Mouse (Mus musculus): ENCODE data around the gene N4bp3. TPM values are rescaled to one million over a fixed set of nuclear protein-coding genes. Genes with fewer than 3 reads are reported as not detected.
"Not testable (repeated sequence)": the region's sequence is repeated elsewhere in the genome, so short reads cannot be mapped to it uniquely, and the experiment has no call there.

N4bp3 gene
- total RNA-seq (2021): 16.2 and 18.8 TPM in 2 replicates
- long read RNA-seq, experiment 1, transcript N4bp3-201 (5 exons, 2,367 nt): major isoform, 37 of 45 reads
- long read RNA-seq, experiment 1, partial matches to known transcripts: 2 of 45 reads
- long read RNA-seq, experiment 1, other reads (novel, unspliced or antisense): 6 of 45 reads
- long read RNA-seq, experiment 2, transcript N4bp3-201 (5 exons, 2,367 nt): major isoform, 19 of 25 reads
- long read RNA-seq, experiment 2, partial matches to known transcripts: 3 of 25 reads
- long read RNA-seq, experiment 2, other reads (novel, unspliced or antisense): 3 of 25 reads

DNA sequence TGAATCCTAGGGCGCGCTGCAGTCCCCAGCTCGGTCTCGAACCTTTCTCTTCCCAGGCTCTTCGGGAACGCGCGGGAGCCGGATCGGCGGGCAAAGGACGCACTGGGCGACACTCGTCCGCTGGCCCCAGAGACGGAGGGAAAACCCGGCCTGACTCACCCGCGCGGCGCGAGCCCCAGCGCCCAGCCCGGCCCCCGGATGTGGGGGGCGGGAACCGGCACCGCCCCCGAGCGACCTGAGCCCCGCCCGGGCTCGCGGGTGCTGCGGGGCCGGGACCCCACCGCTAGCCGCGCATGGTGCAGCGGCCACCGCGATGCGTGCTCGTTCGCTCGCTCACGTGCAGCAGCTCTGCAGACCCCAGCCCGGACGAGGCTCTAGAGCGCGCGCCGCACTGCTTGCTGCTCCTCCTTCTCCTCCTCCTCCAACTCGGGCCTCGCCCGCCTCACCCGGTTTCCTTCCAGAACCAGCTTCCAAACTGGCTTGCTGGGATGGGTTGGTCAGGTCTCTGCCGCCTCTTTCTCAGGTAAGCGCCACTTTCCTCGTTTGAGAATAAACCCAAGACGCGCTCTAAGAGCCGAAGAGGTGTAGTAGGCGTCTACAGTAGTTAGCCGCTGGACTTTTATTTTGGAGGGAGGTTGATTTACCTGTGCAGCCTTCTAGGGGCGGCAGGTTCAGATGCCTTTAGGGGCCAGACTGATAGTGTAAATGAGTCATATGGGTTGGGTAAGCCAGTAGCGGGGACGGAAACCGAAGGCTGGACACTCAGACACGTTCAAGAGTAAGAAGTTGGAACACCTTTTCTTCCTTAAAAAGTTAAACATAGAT, at the start of gene N4bp3, which contains the start of gene D930048N14Rik:
N4bp3 (minus strand) TSS at position 152 of the 825 bp plus-strand sequence.
D930048N14Rik (plus strand) TSS at position 264 of the 825 bp plus-strand sequence.
- peak; percentile 93 for DNase-seq

DNA sequence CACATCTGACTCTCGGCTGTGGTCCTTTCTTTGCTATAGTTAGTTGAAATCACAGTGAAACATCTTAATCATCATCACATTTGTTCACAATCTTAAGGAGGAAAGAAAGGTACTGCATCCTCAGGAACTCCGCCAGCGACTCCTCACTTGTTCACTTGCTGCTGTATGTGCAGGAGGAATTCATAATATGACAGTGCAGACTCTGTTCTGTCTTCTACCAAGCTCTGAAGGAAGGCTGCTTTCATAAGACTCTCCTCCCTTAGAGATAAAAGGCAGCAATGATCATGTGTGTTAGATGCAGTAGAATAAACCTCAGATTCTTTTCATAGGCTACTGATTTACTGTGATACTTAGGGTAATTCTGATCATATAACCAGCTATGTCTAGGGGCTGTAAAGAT, 44.3 kb upstream of the N4bp3 start:
- no peak for DNase-seq

DNA sequence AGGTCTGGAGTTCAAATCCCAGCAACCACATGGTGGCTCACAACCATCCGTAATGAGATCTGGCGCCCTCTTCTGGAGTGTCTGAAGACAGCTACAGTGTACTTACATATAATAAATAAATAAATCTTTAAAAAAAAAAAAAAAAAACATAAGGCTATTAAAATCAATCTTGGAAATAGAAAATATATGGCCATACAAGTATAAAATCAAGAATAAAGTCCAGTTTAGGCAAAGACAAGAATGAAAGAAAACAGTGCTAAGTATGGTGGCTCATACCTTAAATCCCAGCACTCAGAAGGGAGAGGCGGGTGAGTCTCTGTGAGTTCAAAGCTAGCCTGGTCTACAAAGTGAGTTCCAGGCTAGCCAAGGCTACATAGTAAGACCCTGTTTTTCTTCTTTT, 40.0 kb upstream of the N4bp3 start:
- DNase-seq: not testable (repeated sequence)

DNA sequence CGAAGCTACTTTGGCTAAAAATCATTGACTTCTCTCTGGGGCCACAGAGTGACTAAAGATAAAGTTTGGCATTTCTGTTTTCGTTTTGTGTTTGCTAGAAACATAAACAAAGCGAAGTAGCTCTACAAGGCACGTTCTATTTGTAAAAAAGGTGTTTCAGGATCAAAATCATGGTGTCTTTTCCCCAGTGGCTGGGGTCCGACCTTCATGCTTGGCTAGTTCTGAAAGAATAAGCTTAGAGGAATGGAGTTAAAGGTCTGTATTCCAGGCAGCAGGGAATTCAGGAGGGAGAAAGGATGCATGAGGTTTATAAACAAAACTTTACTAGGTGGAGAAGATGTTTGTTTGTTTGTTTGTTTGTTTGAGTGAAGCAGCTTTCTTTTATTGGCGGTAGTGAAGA, 38.7 kb upstream of the N4bp3 start:
- DNase-seq: peak; percentile 12

DNA sequence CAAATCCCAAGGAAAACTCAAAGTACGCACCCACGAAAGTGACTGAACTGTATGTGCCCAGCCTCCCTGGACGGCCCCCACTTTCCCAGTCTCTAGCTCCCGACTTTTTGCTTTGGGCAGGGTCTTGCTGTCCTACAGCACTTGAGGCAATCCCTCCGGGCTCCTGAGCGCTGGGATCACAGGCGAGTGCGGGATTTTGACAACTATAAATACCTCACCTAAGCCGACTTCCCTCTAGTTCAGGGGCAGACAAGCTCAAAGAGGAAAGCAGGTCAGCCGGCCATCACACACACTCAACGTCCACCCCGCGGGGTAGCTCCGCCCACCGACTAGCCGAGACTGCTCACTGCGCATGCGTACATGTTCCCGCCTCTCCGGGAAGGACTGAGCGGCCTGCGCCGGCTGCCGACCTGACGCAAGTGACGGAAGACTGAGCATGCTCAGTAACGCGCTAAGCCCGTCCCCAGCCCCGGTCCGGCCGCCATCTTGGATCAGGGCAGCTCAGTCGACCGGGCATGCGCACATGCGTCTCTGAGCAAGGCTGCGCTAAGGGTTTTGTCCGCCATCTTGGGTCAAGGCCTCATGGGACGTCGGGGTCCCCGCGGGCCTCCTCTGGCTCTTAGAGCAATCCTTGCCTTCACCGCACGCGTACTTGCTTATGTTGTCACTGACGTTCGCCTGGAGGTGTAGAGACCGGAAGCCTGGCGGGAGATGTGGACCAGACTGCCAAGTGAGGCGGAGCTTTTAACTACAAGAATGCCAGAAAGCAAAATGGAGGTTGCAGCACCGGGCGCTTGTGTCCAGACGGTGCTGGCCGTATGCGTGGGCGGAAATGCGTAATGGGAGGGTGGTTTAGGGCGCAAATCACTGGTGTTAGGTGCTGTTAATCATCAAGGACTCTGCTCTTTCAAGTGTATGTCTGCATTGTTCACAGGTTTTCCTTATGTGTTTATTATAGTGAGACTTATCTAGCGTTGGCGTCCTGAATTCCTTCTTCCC, 38.0 kb upstream of the N4bp3 start, which contains the start of gene 0610009B22Rik:
0610009B22Rik (minus strand) TSS at position 545 of the 999 bp plus-strand sequence.
- peak; percentile 100 for DNase-seq

DNA sequence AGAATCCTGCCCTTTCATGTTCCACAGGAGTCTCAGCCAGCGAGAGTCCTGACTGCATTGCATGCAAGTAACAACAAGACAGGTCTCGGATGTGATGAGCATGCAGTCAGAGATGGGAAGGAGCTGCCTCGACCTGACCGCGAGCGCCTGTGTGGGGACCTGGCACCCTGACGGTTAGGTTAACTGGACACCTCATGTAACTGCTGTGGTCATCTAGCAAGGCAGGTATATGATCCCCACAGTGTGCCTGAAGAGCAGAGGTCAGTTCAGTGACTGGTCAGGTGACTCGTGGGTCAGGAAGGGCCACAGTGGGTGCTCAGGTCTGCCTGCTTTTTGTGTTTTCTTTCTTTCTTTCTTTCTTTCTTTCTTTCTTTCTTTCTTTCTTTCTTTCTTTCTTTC, 31.3 kb upstream of the N4bp3 start:
- DNase-seq: no peak

DNA sequence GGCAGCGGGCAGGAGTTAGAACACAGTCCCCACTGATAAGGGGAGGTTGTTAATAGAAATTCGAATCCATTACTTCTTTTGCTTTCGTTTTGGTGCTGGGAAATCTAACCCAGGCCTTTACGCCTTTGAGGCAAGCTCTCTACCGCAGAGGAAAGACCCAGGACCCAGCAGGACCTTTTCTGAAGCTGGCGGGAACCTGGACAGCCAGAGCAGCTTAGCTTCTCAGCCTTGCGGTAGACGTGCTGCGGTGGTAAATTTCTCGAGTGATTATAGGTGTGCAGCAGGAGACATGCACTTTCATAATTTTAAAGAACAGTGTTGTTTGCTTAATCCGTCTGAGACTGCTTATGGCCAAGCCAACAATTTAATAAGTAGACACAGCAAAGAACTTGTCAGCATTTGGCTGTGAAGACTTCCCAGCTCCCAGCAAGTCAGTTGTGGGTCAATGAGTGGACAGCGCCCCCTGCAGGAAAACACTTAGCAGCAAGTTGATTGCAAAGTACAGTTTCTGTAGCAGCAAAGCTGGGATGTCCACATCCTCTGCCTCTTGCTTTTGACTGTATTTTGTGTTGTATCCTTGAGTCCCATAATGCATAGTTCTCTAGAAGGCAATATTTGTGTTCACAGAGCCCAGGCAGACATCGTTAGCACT, 30.8 kb upstream of the N4bp3 start:
- DNase-seq: peak; percentile 95

DNA sequence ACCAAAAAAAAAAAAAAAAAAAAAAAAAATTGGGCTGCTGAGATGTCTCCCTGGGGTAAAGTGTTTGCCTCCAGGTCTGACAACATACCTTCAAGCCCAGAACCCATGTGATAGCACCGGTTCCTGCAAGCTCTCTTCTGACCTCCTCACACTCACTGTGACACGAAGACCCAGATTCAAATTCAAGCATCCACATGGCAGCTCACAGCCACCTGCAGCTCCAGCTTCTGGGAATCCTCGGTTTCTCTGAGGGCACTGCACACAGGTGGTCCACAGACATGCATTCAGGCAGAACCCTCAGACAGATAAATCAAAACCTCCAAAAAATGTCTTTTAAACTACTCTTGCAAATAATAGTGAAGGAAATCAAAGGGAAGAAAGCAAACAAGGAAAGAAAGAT, 28.8 kb upstream of the N4bp3 start:
- no peak for DNase-seq

DNA sequence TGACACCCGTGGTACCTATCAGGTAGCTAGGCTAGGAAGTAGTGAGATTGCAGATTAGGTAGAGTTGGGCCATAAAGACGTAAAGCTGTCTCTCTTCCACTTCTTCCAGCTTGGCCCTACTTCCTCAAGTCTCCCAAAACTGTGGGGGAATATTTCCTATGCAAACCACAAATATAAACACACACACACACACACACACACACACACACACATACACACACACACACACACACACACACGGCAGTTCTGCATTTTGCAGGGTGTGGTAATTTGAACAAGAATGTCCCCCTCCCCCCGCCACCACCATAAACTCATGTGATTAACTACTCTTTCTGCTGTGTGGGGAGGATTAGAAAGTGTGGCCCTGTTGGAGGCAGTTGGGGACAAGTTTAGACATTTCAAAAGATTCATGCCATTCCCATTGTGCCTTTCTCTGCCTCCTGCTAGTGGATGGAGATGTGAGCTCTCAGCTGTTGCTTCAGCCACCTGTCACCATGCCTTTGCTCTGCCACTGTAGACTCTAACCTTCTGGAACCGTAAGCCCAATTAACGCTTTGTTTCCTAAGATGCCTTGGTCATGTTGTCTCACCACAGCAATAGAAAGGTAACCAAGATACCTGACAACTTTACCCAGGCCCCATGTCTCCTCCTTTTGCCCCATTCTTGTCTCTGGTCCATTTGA, 27.2 kb upstream of the N4bp3 start:
- no peak for DNase-seq

DNA sequence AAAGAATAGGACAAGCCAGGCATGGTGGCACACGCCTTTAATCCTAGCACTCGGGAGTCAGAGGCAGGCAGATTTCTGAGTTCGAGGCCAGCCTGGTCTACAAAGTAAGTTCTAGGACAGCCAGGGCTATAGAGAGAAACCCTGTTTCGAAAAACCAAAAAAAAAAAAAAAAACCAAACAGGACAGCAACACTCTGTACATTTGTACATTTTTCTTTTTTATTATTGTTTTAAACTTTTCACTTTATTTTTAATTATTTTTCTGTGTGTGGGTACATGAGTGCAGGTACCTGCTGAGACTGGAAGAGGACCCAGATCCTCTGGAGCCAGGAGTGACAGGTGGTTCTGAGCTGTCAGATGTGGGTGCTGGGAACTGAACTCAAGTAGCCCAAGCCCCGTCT, 24.7 kb upstream of the N4bp3 start:
- no peak for DNase-seq

DNA sequence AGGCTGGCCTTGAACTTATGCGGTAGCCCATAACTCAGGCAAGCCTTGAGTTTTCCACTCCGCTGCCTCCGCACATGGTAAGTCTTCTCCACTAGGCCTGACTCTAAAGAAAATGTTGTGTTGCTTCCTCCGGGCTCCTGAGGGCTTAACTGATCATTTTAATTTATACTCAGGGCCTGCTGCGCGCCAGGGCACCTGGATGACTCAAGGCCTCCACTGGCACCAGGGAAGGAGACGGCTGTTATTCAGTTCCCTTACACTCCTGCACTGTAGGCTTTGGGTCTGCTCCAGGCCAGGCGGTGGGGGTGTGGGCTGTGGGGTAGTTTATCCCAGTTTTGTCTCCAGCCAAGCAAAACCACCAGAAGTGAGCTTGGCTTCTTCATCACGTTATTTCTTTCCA, 22.6 kb upstream of the N4bp3 start:
- DNase-seq: peak; percentile 58

DNA sequence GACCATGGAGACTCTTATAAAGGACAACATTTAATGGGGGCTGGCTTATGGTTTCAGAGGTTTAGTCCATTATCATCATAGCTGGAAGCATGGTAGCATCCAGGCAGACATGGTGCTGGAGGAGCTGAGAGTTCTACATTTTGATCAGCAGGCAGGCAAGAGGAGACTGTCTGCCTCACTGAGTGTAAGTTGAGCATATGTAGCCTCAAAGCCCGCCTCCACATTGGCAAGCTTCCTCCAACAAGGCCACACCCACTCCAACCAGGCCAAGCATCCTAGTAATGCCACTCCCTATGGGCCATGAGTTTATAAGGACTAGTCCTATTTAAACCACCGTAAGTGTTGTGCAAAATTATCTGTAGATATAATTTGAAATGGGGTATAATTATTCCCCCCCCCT, 20.7 kb upstream of the N4bp3 start:
- no peak for DNase-seq

DNA sequence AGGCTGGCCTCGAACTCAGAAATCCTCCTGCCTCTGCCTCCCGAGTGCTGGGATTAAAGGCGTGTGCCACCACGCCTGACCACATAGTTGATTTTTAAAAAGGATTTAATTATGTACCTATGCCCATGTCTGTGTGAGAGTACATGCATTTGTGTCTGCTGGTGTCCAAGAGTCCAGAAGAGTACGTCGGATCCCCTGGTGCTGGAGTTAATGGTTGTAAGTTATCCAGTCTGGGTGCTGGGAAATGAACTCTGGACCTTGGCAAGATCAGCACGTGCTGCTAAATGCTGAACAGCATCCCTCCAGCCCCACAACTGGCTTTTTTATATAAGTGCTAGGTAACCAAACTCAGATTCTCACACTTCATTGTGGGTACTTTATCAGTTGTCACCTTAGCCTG, 20.2 kb upstream of the N4bp3 start:
- no peak for DNase-seq

DNA sequence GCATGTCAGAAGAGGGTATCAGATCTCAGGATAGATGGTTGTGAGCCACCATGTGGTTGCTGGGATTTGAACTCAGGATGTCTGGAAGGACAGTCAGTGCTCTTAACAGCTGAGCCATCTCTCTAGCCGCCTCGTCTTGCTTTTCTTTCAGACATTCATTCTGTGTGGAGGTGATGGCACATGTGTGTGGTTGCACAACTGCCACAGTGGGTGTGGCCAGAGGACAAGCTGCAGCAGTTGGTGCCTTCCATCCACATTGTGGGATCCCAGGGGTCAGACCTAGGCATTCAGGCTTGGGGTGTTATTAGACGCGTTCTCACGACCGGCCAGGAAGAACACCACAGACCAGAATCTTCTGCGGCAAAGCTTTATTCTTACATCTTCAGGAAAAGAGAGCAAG, 14.1 kb upstream of the N4bp3 start:
- not testable (repeated sequence) for DNase-seq

DNA sequence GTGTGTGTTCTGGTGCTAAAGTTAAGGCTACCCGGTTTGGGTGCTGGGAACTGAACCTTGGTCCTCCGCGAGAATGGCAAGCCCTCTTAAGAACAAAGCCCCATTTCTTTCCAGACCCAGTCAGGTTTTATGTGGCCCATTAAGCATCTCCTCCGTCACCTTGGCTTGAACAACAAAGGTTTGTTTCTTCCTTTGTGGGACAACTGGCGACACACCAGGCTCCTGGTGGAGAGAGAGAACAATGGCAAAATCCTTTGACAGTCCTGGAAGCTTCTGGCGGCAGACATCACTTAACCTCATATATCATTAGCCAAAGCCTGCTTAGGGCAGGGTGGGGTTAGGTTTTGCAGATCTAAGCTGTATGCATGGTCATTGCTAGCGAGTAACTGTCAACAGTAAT, 12.0 kb upstream of the N4bp3 start:
- DNase-seq: no peak

DNA sequence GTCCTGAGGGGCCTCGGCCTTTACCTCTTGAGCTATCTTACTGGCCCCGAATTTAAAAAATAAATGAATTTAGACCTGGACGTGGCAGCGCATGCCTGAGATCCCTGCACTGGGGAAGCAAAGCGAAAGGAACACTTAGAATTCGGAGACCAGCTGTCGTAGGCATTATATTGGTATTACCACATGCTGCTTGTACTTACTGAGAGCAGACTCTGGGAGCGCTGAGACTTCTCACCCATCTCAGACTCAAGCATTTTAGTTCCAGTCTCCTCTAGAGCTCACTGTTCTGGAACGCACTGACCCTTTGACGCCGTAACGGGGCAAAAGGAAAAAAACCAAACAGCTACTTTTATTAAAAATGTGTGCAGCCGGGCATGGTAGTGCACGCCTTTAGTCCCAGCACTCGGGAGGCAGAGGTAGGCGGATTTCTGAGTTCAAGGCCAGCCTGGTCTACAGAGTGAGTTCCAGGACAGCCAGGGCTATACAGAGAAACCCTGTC, 11.3 kb upstream of the N4bp3 start:
- DNase-seq: no peak

DNA sequence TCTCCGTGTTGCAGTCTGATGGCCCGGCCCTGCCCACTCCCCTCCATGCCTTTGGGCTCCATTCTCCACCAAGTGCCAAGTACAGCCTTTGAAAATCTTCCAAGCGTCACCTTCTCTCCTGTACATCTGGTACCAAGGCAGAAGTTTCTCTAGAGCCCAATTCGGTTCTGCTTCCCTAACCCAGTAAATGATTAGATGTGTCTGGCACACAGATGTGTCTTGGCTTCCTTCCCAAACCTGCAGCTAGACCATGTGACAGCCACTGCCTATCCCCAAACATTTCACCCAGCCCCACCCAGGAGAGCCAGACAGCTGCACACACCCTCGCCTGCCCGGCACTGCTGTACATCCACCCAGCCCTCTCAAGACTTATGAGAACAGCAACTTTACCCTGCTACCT, 8.1 kb upstream of the N4bp3 start:
- DNase-seq: peak; percentile 75

DNA sequence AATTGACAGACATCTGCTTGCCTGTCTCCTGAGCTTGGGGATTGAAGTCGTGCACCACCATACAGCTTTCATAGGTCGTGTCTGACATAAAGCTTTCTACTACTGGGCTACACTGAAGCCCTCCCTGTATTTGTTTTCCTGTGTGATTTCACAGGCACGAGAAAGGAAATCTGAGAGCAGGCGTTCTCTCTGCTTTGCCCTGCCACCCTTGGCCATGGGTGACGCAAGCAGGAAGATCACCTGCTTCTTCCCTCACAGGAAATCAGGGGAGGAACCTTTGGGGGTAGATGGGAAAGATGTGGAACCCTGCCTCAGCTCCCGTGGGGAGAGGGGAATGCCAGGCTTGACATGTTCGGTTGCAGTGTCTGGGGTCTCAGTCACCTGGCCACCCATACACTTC, 7.6 kb upstream of the N4bp3 start:
- no peak for DNase-seq

DNA sequence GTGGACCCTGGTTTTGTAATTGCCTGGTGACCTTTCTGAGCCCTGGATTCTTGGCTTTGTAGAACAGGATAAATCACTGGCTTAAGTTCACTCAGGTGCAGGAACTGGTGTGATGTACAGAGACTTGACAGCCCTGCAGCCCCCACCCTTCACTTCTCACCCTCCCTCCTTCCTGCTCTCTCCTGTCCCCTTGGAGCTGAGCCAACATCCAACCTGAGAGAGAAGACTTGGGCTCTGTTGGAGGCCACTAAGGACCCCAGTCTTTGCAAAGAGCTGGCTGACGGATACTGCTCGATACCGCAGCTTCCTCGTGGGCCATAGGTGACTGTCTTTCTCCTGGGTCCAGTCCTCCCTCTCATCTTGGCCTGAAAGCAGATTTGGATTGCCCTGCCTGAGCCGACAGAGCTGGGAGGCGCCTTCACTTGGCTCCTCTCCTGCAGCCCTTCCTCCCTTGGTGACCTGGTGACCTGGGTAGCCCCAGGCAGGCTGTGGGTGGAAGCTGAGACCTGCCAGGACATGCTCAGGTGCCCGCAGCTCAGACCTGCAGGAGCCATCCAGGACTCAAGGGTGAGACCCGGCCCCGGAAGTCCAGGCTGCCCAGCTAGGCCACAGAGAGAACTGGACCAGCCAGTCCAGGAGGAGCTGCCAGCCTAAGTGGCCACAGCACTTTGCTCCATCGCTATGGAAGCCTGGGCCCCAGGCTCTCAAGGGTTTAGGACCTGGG, 6.3 kb upstream of the N4bp3 start:
- peak; percentile 37 for DNase-seq

DNA sequence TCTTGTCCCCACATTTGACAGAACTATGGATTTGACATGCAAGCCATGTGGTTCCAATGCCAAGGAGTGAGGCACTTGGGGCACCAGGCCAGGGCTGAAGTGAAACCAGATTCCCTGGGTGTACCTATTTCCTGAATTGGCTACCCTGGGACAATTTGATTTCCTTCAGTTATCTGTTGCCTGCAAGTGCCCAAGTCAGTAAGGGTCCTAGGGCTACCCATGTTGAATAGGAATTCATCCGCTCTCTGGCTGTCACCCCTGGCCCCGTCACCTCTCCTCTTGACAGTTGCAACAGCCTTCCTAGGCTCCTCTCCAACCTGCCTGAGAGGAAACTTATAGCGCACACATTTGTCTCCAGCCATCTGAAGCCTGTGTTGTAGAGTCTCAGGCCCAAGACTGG, 4.2 kb upstream of the N4bp3 start:
- no peak for DNase-seq

All from adrenal gland, postnatal 14 days (tissue).